Mouse (Mus musculus): Measurements from ENCODE around the gene Nab1.
"Not testable (repeated sequence)": the region's sequence is repeated elsewhere in the genome, so short reads cannot be mapped to it uniquely, and the experiment has no call there.

Nab1 gene

DNA sequence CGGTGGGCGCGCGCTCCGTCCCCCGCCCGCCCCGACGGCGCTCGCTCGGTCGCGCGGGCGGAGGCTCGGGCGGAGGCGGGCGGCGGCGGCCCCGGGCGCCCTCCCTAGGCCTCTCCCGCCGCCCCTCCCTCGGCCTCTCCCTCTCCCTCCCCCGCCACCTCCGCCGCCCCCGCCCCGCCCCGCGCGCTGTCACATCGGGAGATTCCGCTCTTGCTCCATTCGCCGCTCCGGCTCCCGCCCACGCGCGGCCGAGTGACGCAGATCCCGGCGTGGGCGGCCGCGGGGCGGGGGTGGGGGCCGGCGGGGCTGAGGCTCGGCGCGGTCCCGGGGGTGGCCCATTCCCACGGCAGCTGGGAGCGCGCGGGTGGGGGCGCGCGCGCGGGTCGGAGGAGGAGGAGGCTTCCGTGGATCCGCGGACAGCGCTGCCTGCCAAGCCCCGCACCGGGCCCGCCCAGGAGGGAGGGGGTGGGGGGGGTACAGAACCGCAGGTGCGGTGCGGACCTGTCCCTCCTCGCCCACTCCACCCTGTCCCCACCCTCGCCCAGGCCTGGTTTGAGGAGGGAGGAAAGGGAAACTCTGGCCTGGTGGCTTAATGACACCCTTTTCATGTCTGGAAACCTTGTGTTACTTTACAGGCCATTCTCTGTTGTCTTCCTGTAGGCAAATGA lies at the start of gene Nab1:
Gene Nab1, minus strand, starts transcription at position 366 of the 668 bp plus-strand sequence.
- DNase-seq: peak; percentile 81

DNA sequence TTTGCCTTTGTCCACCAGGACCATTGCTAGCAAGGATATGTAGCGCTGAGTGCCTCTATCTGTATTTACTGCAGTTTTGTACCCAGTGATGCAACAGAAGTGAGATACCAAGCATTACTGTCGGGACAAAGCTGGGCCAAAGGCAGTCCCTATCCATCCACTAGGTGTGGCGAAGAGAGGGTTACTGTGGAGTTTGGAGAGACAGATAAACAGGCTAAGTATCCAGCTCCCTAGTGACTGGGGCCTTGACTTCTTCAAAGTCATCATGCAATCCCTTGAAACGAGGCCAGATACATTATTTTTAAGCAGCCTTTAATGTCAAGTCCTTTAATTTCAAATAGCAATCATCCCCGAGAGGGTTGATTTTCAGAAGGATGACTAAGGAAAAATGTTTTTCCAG lies 47.0 kb upstream of the Nab1 start:
- no peak for DNase-seq

GRCm38 (mm10) chr1:52546796-52547195 lies 46.3 kb upstream of the Nab1 start:
- no peak for DNase-seq

DNA sequence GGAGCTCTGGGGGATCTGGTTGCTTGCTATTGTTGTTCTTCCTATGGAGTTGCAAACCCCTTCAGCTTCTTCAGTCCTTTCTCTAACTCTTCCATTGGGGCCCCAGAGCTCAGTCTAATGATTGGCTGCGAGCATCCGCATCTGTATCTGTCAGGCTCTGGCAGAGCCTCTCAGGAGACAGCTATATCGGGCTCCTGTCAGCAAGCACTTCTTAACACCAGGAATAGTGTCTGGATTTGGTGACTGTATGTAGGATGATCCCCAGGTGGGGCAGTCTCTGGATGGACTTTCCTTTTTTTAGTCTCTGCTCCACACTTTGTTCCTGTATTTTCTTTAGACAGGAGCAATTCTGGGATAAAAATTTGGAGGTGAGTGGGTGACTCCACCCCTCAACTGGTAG lies 39.6 kb upstream of the Nab1 start:
- DNase-seq: not testable (repeated sequence)

- no peak for DNase-seq
Observed at GRCm38 (mm10) chr1:52529933-52530332, 29.5 kb upstream of the Nab1 start.

DNA sequence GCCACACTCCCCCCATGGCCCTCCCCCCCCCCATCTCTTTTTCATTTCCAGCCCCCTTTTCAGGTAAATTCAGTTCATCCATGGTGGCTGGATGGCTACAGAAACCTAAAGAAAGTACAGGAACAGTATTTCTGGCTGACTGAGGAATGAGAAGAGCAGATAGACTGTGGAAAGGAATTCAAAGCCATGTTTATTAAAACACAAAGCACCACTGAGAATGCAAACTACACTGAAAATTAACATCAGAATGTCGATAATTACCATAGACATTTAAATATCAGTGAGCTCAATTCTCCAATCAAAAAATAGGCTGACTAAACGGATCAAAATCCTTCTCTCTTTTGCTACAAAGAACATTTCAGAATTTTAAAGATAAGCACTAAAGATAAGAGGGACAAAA lies 27.2 kb upstream of the Nab1 start:
- no peak for DNase-seq

- DNase-seq: no peak
Observed at GRCm38 (mm10) chr1:52527252-52527651, 26.8 kb upstream of the Nab1 start.

DNA sequence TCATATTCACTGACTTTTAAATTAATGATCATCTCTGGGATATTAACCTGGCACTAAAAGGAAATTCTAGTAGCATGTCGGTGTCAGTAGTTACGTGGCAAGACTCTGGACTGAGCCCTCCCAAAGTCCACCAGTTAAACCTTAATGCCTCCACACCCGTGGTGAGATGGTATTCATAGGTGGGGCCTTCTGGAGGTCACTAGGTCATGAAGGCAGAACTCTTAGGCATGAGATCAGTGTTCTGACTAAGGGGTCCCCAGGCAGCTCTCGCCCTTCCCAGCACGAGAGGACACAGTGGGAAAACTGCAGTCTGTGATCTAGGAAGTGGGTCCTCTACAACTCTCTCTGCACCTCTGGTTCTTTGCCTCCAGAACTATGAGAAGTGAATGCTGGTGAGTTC lies 24.2 kb upstream of the Nab1 start:
- DNase-seq: no peak

GRCm38 (mm10) chr1:52524150-52524549 lies 23.7 kb upstream of the Nab1 start:
- DNase-seq: no peak

- DNase-seq: no peak
Observed at GRCm38 (mm10) chr1:52521436-52521993, 21.0 kb upstream of the Nab1 start.

DNA sequence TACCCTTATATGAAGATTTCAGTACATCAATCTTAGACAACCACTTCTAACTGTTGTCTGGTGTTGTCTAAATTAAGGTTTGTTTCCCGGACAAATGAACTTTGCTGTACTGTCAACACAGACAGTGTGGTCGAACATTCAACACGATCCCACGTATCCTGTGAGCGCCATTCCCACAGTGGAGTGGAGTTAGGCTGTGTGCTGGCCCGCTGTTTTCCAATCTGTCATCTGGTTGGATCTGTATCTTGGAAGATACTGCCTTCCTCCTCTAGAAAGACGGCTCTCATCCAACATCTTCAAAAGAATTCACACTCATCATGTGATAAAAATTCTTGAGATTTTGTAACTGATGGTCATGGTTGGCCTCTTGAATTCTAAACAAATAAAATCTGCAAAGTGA lies 19.7 kb upstream of the Nab1 start:
- no peak for DNase-seq

DNA sequence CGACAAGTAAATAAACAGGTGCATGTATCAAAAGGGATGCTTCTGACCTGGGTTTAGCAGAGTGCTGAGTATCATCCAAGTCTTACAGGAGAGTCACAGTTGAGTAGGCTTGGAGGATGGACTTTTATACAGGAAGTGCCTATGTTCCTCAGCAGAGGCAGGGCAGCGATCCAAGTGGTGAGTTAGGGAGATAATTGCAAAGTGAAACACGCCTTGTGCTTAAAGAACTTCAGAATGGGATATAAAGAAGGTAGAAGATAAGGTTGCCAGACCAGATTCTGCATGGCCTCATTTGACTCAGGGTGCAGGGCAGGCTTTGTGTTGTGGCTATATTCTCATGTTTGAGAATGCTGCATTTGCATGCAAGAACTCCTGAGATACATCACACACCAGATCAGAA lies 14.8 kb upstream of the Nab1 start:
- DNase-seq: no peak

- no peak for DNase-seq
Observed at GRCm38 (mm10) chr1:52511788-52512425, 11.4 kb upstream of the Nab1 start.

DNA sequence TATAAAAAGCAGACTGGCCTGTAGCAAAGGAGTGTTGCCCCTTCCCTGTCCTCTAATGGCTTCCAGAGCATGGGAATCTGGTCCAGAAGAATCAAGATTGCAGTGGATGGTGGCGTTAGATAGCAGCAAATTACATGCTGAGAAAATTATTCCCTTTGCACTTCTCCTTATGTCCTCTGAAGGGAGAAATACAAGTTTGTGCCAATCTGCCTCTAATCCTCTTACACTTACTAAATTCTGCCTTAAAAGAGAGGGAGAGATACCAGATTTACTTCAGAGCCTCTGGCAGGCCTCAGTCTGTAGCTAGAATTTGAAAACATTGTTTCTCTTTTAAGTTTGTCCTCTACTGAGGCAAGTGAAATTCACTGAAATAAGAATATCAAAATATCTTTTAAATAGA lies 5.7 kb upstream of the Nab1 start:
- DNase-seq: no peak

DNA sequence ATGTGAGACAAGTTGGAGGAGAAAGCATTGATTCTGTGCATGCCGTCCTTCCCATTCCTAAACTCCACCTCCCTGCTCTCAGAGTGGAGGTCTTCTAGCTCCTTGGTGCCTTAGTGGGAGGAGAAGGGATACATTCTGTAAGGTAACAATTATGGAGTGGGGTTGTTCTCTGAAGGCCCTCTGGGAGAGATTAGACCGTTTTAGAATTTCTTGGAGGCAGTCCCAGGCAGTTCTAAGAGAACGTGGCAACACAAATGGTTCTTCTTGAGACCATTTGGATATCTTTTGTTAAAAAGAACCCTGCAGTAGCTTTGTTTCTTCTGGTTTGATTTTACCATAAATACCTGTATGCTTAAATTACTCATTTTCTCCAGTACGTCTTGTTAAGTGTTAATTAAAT lies 1.8 kb upstream of the Nab1 start:
- DNase-seq: no peak

GRCm38 (mm10) chr1:52501688-52502133 lies 1.2 kb upstream of the Nab1 start:
- DNase-seq: peak; percentile 58

- no peak for DNase-seq
Observed at GRCm38 (mm10) chr1:52501090-52501489, 611 bp upstream of the Nab1 start.

DNA sequence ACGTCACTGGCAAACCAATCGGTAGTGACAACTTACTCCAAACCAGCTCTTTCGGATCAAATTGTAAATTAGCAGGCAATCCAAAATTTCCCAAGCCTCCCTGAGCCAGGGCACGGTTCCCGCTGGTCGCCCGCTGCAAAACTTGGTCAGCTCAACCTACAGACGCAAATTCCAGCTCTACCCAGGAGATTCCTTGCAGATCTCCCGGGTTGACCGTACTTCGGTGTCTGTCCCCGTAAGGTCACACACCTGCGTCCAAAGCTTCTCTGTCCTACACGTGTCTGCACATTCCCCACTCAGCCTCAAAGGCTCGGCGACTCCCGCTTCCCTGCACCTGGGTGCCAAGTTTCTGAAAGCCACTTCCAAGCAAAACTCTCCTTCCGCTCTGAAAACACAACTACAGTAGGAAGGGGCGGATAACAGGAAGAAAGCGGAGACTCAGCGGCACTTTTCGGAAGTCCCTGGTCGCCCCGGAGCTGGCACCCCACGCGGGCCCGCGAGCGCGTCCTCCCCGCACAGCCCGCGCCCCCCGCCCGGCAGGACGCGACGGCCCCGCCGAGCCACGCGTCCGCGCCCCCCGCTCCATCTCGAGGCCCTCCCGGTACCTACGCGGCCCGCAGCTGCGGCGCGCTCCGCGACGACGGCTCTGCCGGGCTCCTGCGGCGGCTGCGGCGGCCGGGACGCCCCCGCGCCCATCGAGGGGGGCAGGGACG lies 722 bp downstream of the Nab1 start:
- peak; percentile 59 for DNase-seq

DNA sequence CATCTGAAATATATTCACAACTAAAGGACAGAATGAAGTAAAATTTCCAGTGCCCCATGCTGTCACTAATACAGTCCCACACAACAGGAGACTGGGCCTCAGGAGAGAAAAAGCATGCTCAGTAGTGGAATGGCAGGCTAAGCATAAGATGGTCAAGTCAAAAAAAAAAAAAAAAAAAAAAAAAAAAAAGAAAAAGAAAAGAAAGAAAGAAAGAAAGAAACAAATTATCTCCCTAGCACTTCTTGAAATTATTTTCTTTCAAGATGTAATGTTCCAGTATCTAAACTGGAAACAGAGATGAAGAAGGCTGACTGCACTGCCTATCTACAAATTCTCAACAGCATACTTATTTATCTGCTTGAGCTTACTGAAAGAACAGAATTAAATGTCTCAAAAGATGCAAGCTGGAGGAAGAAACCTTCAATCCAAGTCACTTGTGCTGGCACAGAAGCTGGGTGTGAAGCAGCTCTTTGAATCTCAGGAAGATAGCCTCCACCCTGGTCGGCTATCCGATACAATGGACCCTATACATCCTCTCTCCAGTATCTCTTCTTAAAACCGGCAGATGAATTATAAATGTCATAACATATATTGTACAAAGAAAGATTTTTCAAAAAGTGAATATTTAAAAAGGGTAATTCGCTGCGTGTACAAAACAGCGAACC lies 1.6 kb downstream of the Nab1 start:
- no peak for DNase-seq

DNA sequence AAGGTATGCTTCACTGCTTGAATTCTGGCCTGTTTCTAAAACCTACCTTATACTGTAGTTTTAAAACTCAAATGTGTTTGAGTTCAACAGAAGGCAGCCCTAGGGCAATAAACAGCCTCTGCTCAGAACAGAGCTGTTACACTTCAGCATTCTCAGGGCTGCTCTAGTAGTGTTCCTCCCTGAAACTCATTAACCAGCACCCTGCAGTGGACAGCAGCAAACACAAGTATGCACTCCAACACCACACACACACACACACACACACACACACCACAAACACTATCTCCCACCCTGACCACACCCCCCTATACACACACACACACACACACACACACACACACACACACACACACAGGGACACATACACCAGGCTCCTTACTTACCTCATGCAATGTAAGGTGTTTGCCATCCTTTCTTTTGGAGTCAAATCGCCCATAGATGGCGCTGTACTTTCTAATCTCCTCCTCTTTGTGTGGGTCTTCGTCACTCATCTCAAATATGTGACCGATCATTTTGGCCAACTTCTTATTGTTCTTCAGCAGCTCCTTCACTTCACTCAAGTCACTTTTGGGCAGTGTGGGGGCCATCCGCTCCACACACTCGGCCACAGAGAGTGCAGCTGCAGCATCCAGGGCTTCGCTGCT lies 10.8 kb downstream of the Nab1 start:
- DNase-seq: peak; percentile 34

- no peak for DNase-seq
Observed at GRCm38 (mm10) chr1:52484980-52485379, 15.5 kb downstream of the Nab1 start.

GRCm38 (mm10) chr1:52474291-52474690 lies 26.2 kb downstream of the Nab1 start:
- DNase-seq: no peak

Data from lung, postnatal 36 days (tissue).